Mouse (Mus musculus) CH12.LX (cell line): ENCODE data around the gene Baz1b. TPM values are rescaled to one million over a fixed set of nuclear protein-coding genes. Genes with fewer than 3 reads are reported as not detected.

Experiments
- DNase-seq: peaks from one replicate; pipeline ENCODE4 v3.0.0-alpha.2; 2013; ENCODE audit errors: extremely low read depth
- H3K27ac ChIP-seq: 2 replicates; pipeline ENCODE4 v1.5.1; 2012; ENCODE audit warnings: low read depth, mild to moderate bottlenecking, control low read depth, moderate library complexity; ENCODE audit not compliant: insufficient read depth
- H3K27me3 ChIP-seq: replicated peaks from 2 replicates; pipeline ENCODE3; 2012; ENCODE audit warnings: inconsistent platforms
- H3K36me3 ChIP-seq, 2 experiments: replicated peaks in 1 of 2; 2 replicates each; pipeline versions ENCODE3 to v1.6.1; 2012; ENCODE audit warnings: inconsistent platforms in 1 of 2, low read length in 1 of 2, mild to moderate bottlenecking in 1 of 2, mixed read lengths in 1 of 2, moderate library complexity in 1 of 2; ENCODE audit not compliant: control insufficient read depth in 1 of 2, insufficient read depth in 1 of 2
- H3K4me1 ChIP-seq, 2 experiments: 2 replicates each; pipeline ENCODE4 v1.6.1; 2012; ENCODE audit warnings: inconsistent platforms in 1 of 2, moderate library complexity in 1 of 2; ENCODE audit not compliant: insufficient read depth in 2 of 2, control insufficient read depth in 1 of 2
- H3K4me2 ChIP-seq: 2 replicates; pipeline ENCODE4 v1.6.1; 2012; ENCODE audit warnings: low read depth, mild to moderate bottlenecking, control low read depth; ENCODE audit not compliant: poor library complexity, insufficient read depth, severe bottlenecking
- H3K4me3 ChIP-seq, 3 experiments: fragments of 150-350 bp in 1 of 3; sonication (generic) in 1 of 3; replicated peaks in 1 of 3; 2 replicates each; pipeline versions ENCODE3 to v1.5.1; 2011 to 2012; ENCODE audit warnings: low read depth in 2 of 3, low read length in 2 of 3, mild to moderate bottlenecking in 2 of 3, moderate library complexity in 2 of 3, control low read depth in 1 of 3, improper control_type of control experiment in 1 of 3, inconsistent platforms in 1 of 3, mixed read lengths in 1 of 3; ENCODE audit not compliant: poor library complexity in 1 of 3
- H3K79me2 ChIP-seq: replicated peaks from 2 replicates; pipeline ENCODE4 v1.6.1; 2012; ENCODE audit warnings: mild to moderate bottlenecking, moderate library complexity; ENCODE audit not compliant: control insufficient read depth, poor library complexity, insufficient read depth, severe bottlenecking; ENCODE audit errors: extremely low read depth
- H3K9ac ChIP-seq: 2 replicates; pipeline ENCODE4 v1.6.1; 2012; ENCODE audit warnings: low read depth, mild to moderate bottlenecking, control low read depth, moderate library complexity; ENCODE audit not compliant: insufficient read depth
- H3K9me3 ChIP-seq: replicated peaks from 2 replicates; pipeline ENCODE3; 2012; ENCODE audit warnings: low read length, inconsistent platforms, mixed read lengths
- BHLHE40 ChIP-seq: IDR thresholded peaks from 2 replicates; pipeline ENCODE4 v1.6.1; 2011; ENCODE audit warnings: mild to moderate bottlenecking, low read depth, low read length, improper control_type of control experiment
- CHD1 ChIP-seq: IDR thresholded peaks from 2 replicates; pipeline ENCODE4 v1.6.1; 2012; ENCODE audit warnings: low read depth, low read length, improper control_type of control experiment, inconsistent platforms
- CHD2 ChIP-seq: IDR thresholded peaks from 2 replicates; pipeline ENCODE4 v1.6.1; 2011; ENCODE audit warnings: low read length, improper control_type of control experiment
- CTCF ChIP-seq, 2 experiments: IDR thresholded peaks in 1 of 2; conservative IDR thresholded peaks in 1 of 2; 2 replicates each; pipeline ENCODE4 v1.5.1; 2011 to 2012; ENCODE audit warnings: low read depth in 2 of 2, low read length in 2 of 2, improper control_type of control experiment in 1 of 2, inconsistent platforms in 1 of 2, mild to moderate bottlenecking in 1 of 2, moderate library complexity in 1 of 2
- ELF1 ChIP-seq: IDR thresholded peaks from 2 replicates; pipeline ENCODE4 v1.6.1; 2014; ENCODE audit warnings: low read depth, mild to moderate bottlenecking, inconsistent platforms, low read length, improper control_type of control experiment
- IRF4 ChIP-seq: IDR thresholded peaks from 2 replicates; pipeline ENCODE4 v1.6.1; 2014; ENCODE audit warnings: low read depth, mild to moderate bottlenecking, inconsistent platforms, low read length, improper control_type of control experiment
- JUND ChIP-seq: conservative IDR thresholded peaks from 2 replicates; pipeline ENCODE4 v1.6.1; 2011; ENCODE audit warnings: low read depth, low read length, improper control_type of control experiment
- MAFK ChIP-seq: IDR thresholded peaks from 2 replicates; pipeline ENCODE4 v1.6.1; 2011; ENCODE audit warnings: low read length, improper control_type of control experiment; ENCODE audit not compliant: insufficient replicate concordance
- MAZ ChIP-seq: IDR thresholded peaks from 2 replicates; pipeline ENCODE4 v1.6.1; 2012; ENCODE audit warnings: low read depth, mild to moderate bottlenecking, inconsistent platforms, low read length, improper control_type of control experiment, moderate library complexity
- MYC ChIP-seq: IDR thresholded peaks from 2 replicates; pipeline ENCODE4 v1.6.1; 2011; ENCODE audit warnings: low read depth, mild to moderate bottlenecking, improper control_type of control experiment, low read length
- NELFE ChIP-seq: IDR thresholded peaks from 2 replicates; pipeline ENCODE4 v1.6.1; 2011; ENCODE audit warnings: low read depth, low read length, improper control_type of control experiment
- NRF1 ChIP-seq: IDR thresholded peaks from 2 replicates; pipeline ENCODE4 v1.6.1; 2014; ENCODE audit warnings: low read depth, mild to moderate bottlenecking, inconsistent platforms, low read length, improper control_type of control experiment, moderate library complexity
- PAX5 ChIP-seq: IDR thresholded peaks from 2 replicates; pipeline ENCODE4 v1.6.1; 2012; ENCODE audit warnings: low read length, inconsistent platforms, mixed read lengths
- RAD21 ChIP-seq: IDR thresholded peaks from 2 replicates; pipeline ENCODE4 v1.6.1; 2011; ENCODE audit warnings: low read depth, mild to moderate bottlenecking, low read length, improper control_type of control experiment, moderate library complexity
- SIN3A ChIP-seq: IDR thresholded peaks from 2 replicates; pipeline ENCODE4 v1.6.1; 2012; ENCODE audit warnings: low read length, improper control_type of control experiment, inconsistent platforms
- SMC3 ChIP-seq: IDR thresholded peaks from 2 replicates; pipeline ENCODE4 v1.6.1; 2011; ENCODE audit warnings: low read depth, low read length, improper control_type of control experiment
- TBP ChIP-seq: conservative IDR thresholded peaks from 2 replicates; pipeline ENCODE4 v1.6.1; 2011; ENCODE audit warnings: low read depth, low read length, improper control_type of control experiment
- UBTF ChIP-seq: IDR thresholded peaks from 2 replicates; pipeline ENCODE4 v1.6.1; 2012; ENCODE audit warnings: low read depth, mild to moderate bottlenecking, inconsistent platforms, low read length, improper control_type of control experiment, moderate library complexity
- USF2 ChIP-seq: conservative IDR thresholded peaks from 2 replicates; pipeline ENCODE4 v1.6.1; 2011; ENCODE audit warnings: low read depth, low read length, improper control_type of control experiment
- ZKSCAN1 ChIP-seq: IDR thresholded peaks from 2 replicates; pipeline ENCODE4 v1.6.1; 2012; ENCODE audit warnings: low read depth, inconsistent platforms, low read length, improper control_type of control experiment, borderline replicate concordance
- ZMIZ1 ChIP-seq: IDR thresholded peaks from 2 replicates; pipeline ENCODE4 v1.6.1; 2012; ENCODE audit warnings: low read depth, mild to moderate bottlenecking, inconsistent platforms, low read length, improper control_type of control experiment
- dilution Hi-C: fragments of 300-500 bp; cut with MboI; formaldehyde crosslinking; loops from 2 replicates; pipeline ENCODE4 v1.14.3; 2020; ENCODE audit warnings: low sequenced_read_pairs; ENCODE audit not compliant: extremely low pct_unique_long_range_greater_than_20kb, extremely low pct_ligation_motif_present
- in situ Hi-C: fragments of 300-500 bp; cut with MboI; formaldehyde crosslinking; loops from 3 replicates; pipeline ENCODE4 v1.14.3; 2019; ENCODE audit warnings: low sequenced_read_pairs, low pct_ligation_motif_present, low pct_unique_long_range_greater_than_20kb, mixed read lengths
- polyA plus RNA-seq: library from polyadenylated mRNA; unstranded; fragments of >175 nt; gene quantifications from 2 replicates; pipeline ENCODE4 v1.2.1, GENCODE M21; 2012; ENCODE audit warnings: low read depth; ENCODE audit not compliant: insufficient read length
- total RNA-seq, 2 experiments: library from RNA; depleted of rRNA; stranded (reverse); fragments of 300-350 nt in 1 of 2; fragments of >200 nt in 1 of 2; gene quantifications; 2 replicates each; pipeline ENCODE4 v1.2.3; 2012 to 2014

Baz1b gene
- total and polyA plus RNA-seq, 3 experiments = 53.3 to 85.4 (median 60.0) TPM

- no peak overlapping the region for H3K4me3 ChIP-seq
- in situ Hi-C loops = no loop called here
- peaks cover 0 to 4% of the 10 kb centered on the region in 2 experiments; a peak in 1 of 4 replicates for H3K4me1 ChIP-seq
- H3K9ac ChIP-seq = no peak overlapping the region
- DNase-seq = no peak
- no peak overlapping the region for H3K4me2 ChIP-seq
- H3K79me2 ChIP-seq = no peaks in the 10 kb centered on the region
- H3K36me3 ChIP-seq = peaks cover 39 to 64% of the 10 kb centered on the region in 2 experiments
- TF ChIP-seq PAX5 = no peak
- TF ChIP-seq JUND = no peak
- TF ChIP-seq SIN3A = no peak
- no peak for TF ChIP-seq IRF4
- TF ChIP-seq MAFK = no peak
- no peak for TF ChIP-seq ZKSCAN1
- H3K27ac ChIP-seq = no peak overlapping the region
- peaks cover under 1% of the 10 kb centered on the region for H3K9me3 ChIP-seq
- H3K27me3 ChIP-seq = no peaks in the 10 kb centered on the region
- dilution Hi-C loops = no loop called here
These were observed 25.4 kb upstream of the Baz1b start for GRCm38 (mm10) chr5:135161650-135162049.

- in situ Hi-C loops = no loop called here
- H3K9me3 ChIP-seq = no peaks in the 10 kb centered on the region
- TF ChIP-seq MAZ = no peak
- no peak for TF ChIP-seq UBTF
- TF ChIP-seq IRF4 = no peak
- TF ChIP-seq TBP = no peak
- no peak for TF ChIP-seq USF2
- TF ChIP-seq RAD21 = no peak
- TF ChIP-seq CHD2 = no peak
- no peak for TF ChIP-seq CHD1
- TF ChIP-seq CTCF (conservative IDR thresholded peaks at IDR 0.05 in 1 of 2, IDR thresholded peaks at IDR 0.05 in 1 of 2; ENCODE audit: low read depth in 2 of 2, low read length in 2 of 2) = no peak
- TF ChIP-seq NRF1 = no peak
- TF ChIP-seq SMC3 = no peak
- TF ChIP-seq MYC = no peak
- TF ChIP-seq ELF1 = no peak
- no peak for TF ChIP-seq ZMIZ1
- no peak for TF ChIP-seq NELFE
- TF ChIP-seq BHLHE40 = no peak
- TF ChIP-seq, all 38 proteins: peak for 0
- no peak overlapping the region for H3K4me3 ChIP-seq
- peaks cover 0 to 4% of the 10 kb centered on the region in 2 experiments; a peak in 1 of 4 replicates for H3K4me1 ChIP-seq
- no peaks in the 10 kb centered on the region for H3K79me2 ChIP-seq
- peaks cover 33 to 57% of the 10 kb centered on the region in 2 experiments for H3K36me3 ChIP-seq
- dilution Hi-C loops = no loop called here
- H3K9ac ChIP-seq = no peak overlapping the region
- H3K27me3 ChIP-seq = no peaks in the 10 kb centered on the region
- H3K4me2 ChIP-seq = no peak overlapping the region
- no peak for DNase-seq
- no peak overlapping the region for H3K27ac ChIP-seq
These were observed 24.7 kb upstream of the Baz1b start for GRCm38 (mm10) chr5:135162361-135162760.
